Mouse (Mus musculus): Measurements from ENCODE around the gene Fam234a. TPM values are rescaled to one million over a fixed set of nuclear protein-coding genes. Genes with fewer than 3 reads are reported as not detected.
"Not testable (repeated sequence)": the region's sequence is repeated elsewhere in the genome, so short reads cannot be mapped to it uniquely, and the experiment has no call there.

The Fam234a gene
- 89.5 and 101 TPM in 2 replicates for polyA plus RNA-seq (2015; fragmentation: Nextera tagmentation; extraction: Ambion mirVana)

DNA sequence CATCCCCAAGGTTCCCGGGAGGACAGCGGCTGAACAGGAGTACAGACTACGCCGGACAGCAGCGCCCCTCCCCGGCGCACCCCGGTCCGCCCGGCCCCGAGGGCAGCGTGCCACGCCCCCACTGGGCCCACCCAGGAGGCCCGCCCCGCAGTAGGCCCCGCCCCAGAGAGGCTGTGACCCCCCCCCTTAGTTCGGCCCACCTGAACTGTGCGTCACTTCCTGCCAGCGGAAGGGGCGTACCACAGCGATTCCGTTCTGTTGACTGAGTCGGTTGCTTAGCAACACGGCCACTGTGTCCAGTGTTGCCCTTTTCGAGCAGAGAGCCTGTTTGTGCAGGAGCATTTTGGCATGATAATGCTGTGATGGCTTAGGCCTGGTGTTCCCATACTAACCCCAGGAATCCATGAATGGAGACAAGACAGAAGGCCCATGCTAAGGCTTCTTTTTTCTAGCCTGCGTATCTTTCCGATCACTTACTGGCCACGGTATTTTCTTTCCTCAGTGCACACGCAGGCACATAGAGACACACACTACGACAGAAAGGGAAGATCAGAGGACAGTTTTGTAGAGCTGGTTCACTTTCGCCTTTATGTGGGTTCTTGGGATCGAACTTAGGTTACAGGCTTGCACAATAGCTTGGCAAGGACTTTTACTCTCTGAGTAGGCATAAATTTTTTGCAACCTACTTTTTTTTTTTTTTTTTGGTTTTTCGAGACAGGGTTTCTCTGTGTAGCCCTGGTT lies at the start of gene Fam234a:
Gene Fam234a (minus strand): TSS at position 142 of the 741 bp plus-strand sequence.
- Histone ChIP-seq H3K9me3 (no peaks in the 10 kb centered on the region), H3K36me3 (no peaks in the 10 kb centered on the region), H3K27ac (peak within 1 kb of the TSS; percentile 85), H3K9ac (peak within 1 kb of the TSS; percentile 80), H3K27me3 (replicated peaks) (no peaks in the 10 kb centered on the region), H3K4me3 (replicated peaks) (peak within 1 kb of the TSS; percentile 74), H3K4me2 (replicated peaks) (peak within 1 kb of the TSS; percentile 83), H3K4me1 (replicated peaks) (peaks cover 4% of the 10 kb centered on the region)
- 8% methylated on average over 30 of the region's 33 CpGs for WGBS
- ATAC-seq, result peak; percentile 96

DNA sequence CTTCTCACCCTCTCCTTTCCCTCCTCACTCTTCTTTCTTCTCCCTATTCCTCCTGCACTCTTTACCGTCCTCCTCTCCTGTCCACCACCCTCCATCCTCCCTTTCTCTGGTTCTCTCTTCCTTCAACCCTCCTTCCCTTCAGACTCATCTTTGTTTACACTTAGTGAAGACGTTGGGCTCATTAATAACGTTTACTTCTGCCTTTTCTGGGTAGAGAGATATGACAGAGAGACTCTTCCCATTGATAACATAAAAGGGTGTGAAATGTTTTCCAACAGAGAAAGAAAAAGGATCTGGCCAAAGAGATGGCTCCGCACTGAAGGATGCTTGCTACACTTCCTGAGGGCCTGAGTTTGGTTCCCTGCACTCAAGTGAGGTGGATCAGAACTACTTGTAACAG lies 45.4 kb upstream of the Fam234a start:
- H3K27ac ChIP-seq, result no peak overlapping the region
- 61% methylated on average over 4 of the region's 4 CpGs for WGBS
- H3K9me3 ChIP-seq, result no peaks in the 10 kb centered on the region
- H3K9ac ChIP-seq, result no peak overlapping the region
- no peaks in the 10 kb centered on the region for H3K27me3 ChIP-seq (replicated peaks)
- no peak for ATAC-seq
- H3K4me3 ChIP-seq (replicated peaks), result no peak overlapping the region
- no peaks in the 10 kb centered on the region for H3K4me1 ChIP-seq (replicated peaks)
- no peak overlapping the region for H3K4me2 ChIP-seq (replicated peaks)
- H3K36me3 ChIP-seq, result peaks cover 31% of the 10 kb centered on the region

- no peaks in the 10 kb centered on the region for H3K27me3 ChIP-seq (replicated peaks)
- no peak overlapping the region for H3K4me3 ChIP-seq (replicated peaks)
- H3K9me3 ChIP-seq, result no peaks in the 10 kb centered on the region
- ATAC-seq, result no peak
- 80% methylated on average over 8 of the region's 8 CpGs for whole genome bisulfite sequencing
- H3K27ac ChIP-seq, result no peak overlapping the region
- no peak overlapping the region for H3K4me2 ChIP-seq (replicated peaks)
- no peaks in the 10 kb centered on the region for H3K4me1 ChIP-seq (replicated peaks)
- H3K36me3 ChIP-seq, result peaks cover 51% of the 10 kb centered on the region
- H3K9ac ChIP-seq, result no peak overlapping the region
These were observed 42.3 kb upstream of the Fam234a start for GRCm38 (mm10) chr17:26286199-26286955.

- Histone ChIP-seq H3K4me3 (replicated peaks) (no peak overlapping the region), H3K27me3 (replicated peaks) (no peaks in the 10 kb centered on the region), H3K27ac (no peak overlapping the region), H3K9me3 (no peaks in the 10 kb centered on the region), H3K9ac (no peak overlapping the region), H3K36me3 (peaks cover 50% of the 10 kb centered on the region), H3K4me1 (replicated peaks) (no peaks in the 10 kb centered on the region), H3K4me2 (replicated peaks) (no peak overlapping the region)
- WGBS, result 90% methylated on average over 4 of the region's 4 CpGs
- no peak for ATAC-seq
These were observed 32.7 kb upstream of the Fam234a start for GRCm38 (mm10) chr17:26276711-26277110.

- Histone ChIP-seq H3K36me3 (peaks cover 46% of the 10 kb centered on the region), H3K4me2 (replicated peaks) (no peak overlapping the region), H3K4me3 (replicated peaks) (no peak overlapping the region), H3K9me3 (no peaks in the 10 kb centered on the region), H3K27ac (no peak overlapping the region), H3K9ac (no peak overlapping the region), H3K4me1 (replicated peaks) (no peaks in the 10 kb centered on the region), H3K27me3 (replicated peaks) (no peaks in the 10 kb centered on the region)
- WGBS, result 86% methylated on average over 13 of the region's 13 CpGs
- ATAC-seq, result no peak
These were observed 31.9 kb upstream of the Fam234a start for GRCm38 (mm10) chr17:26275933-26276332.

- no peaks in the 10 kb centered on the region for H3K27me3 ChIP-seq (replicated peaks)
- H3K4me3 ChIP-seq (replicated peaks), result no peak overlapping the region
- no peaks in the 10 kb centered on the region for H3K4me1 ChIP-seq (replicated peaks)
- H3K4me2 ChIP-seq (replicated peaks), result no peak overlapping the region
- no peak for ATAC-seq
- H3K27ac ChIP-seq, result no peak overlapping the region
- 88% methylated on average over 3 of the region's 3 CpGs for WGBS
- peaks cover 40% of the 10 kb centered on the region for H3K36me3 ChIP-seq
- no peaks in the 10 kb centered on the region for H3K9me3 ChIP-seq
- H3K9ac ChIP-seq, result no peak overlapping the region
These were observed 28.5 kb upstream of the Fam234a start for GRCm38 (mm10) chr17:26272586-26272985.

- not testable (repeated sequence) for H3K9ac ChIP-seq; H3K4me1 ChIP-seq (replicated peaks); H3K27me3 ChIP-seq (replicated peaks); H3K4me2 ChIP-seq (replicated peaks); H3K9me3 ChIP-seq; H3K27ac ChIP-seq; H3K4me3 ChIP-seq (replicated peaks); ATAC-seq
- 95% methylated on average over 9 of the region's 10 CpGs for WGBS
- H3K36me3 ChIP-seq, result peaks cover 36% of the 10 kb centered on the region
These were observed 25.5 kb upstream of the Fam234a start for GRCm38 (mm10) chr17:26269577-26269976.

DNA sequence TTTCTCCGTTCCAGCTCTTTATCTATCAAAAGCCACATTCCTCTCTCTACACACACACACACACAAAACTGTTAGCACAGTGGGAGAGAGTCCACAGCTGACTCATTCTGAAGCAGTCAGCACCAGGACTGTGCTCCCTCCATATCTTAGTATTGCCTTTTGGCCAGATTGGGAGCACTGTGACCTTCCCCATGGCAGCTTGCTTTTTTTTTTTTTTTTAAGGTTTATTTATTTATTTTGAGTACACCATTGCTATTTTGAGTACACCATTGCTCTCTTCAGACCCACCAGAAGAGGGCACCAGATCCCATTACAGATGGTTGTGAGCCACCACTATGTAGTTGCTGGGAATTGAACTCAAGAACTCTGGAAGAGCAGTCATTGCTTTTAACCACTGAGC lies 24.8 kb upstream of the Fam234a start:
- WGBS, result 80% methylated on average over 1 of the region's 1 CpGs
- no peaks in the 10 kb centered on the region for H3K4me1 ChIP-seq (replicated peaks)
- H3K36me3 ChIP-seq, result peaks cover 36% of the 10 kb centered on the region
- H3K4me3 ChIP-seq (replicated peaks), result no peak overlapping the region
- no peak overlapping the region for H3K27ac ChIP-seq
- no peak overlapping the region for H3K4me2 ChIP-seq (replicated peaks)
- no peaks in the 10 kb centered on the region for H3K27me3 ChIP-seq (replicated peaks)
- H3K9me3 ChIP-seq, result no peaks in the 10 kb centered on the region
- no peak for ATAC-seq
- H3K9ac ChIP-seq, result no peak overlapping the region

DNA sequence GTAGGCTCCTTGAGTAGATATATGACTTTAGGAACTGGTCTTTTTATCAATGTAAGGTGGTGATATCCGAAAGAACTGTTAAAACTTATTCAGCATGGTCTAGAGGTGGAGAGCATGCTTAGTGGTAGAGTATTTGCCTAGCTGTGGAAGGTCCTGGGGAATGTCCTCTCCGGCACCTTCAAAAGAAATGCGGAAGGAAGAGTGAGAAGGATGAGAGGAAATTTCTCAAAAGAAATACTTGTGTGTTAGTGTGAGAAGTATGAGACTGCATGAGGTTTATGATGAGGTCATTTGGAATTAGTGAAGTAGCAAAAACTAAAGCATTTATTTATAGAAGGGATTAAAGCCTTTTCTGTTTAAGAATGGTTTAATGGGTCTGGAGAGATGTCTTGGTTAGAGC lies 18.3 kb upstream of the Fam234a start:
- Histone ChIP-seq H3K4me2 (replicated peaks) (no peak overlapping the region), H3K27ac (no peak overlapping the region), H3K4me3 (replicated peaks) (no peak overlapping the region), H3K9ac (no peak overlapping the region), H3K36me3 (peaks cover 28% of the 10 kb centered on the region), H3K4me1 (replicated peaks) (no peaks in the 10 kb centered on the region), H3K9me3 (no peaks in the 10 kb centered on the region), H3K27me3 (replicated peaks) (no peaks in the 10 kb centered on the region)
- no peak for ATAC-seq
- WGBS, result 94% methylated on average over 3 of the region's 3 CpGs

- Histone ChIP-seq H3K4me3 (replicated peaks) (no peak overlapping the region), H3K4me2 (replicated peaks) (no peak overlapping the region), H3K36me3 (peaks cover 30% of the 10 kb centered on the region), H3K4me1 (replicated peaks) (no peaks in the 10 kb centered on the region), H3K27me3 (replicated peaks) (no peaks in the 10 kb centered on the region), H3K9me3 (no peaks in the 10 kb centered on the region), H3K9ac (no peak overlapping the region), H3K27ac (no peak overlapping the region)
- WGBS, result 81% methylated on average over 4 of the region's 4 CpGs
- no peak for ATAC-seq
These were observed 17.8 kb upstream of the Fam234a start for GRCm38 (mm10) chr17:26261826-26262225.

- no peak for ATAC-seq
These were observed 11.3 kb upstream of the Fam234a start for GRCm38 (mm10) chr17:26255313-26255712.

DNA sequence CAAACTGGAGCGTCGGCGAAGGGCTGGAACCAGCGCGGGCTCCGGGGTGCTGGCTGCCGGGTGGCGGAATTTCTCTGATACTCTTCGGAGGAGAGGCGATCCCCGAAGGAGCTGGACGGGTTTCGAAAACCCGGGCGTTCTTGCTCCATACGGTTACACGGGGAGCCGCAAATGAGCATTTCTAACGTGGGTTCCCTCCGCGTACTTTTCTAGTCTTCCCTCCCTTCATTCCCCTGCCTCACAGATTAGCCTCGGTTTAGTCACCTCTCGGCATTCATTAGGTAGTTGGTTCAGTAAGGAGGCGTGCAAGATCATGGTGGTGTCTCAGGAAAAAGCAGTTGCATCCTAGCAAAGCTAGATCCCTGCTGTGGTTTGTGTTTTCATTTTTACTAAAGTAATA lies 9.4 kb upstream of the Fam234a start:
- Histone ChIP-seq H3K36me3 (peaks cover 12% of the 10 kb centered on the region), H3K27me3 (replicated peaks) (no peaks in the 10 kb centered on the region), H3K9ac (peak overlapping the region; percentile 98), H3K9me3 (no peaks in the 10 kb centered on the region), H3K4me3 (replicated peaks) (peak overlapping the region; percentile 97), H3K4me1 (replicated peaks) (peaks cover 4% of the 10 kb centered on the region; the same call in 1 of the 2 replicates), H3K4me2 (replicated peaks) (peak overlapping the region; percentile 64), H3K27ac (peak overlapping the region; percentile 99)
- under 1% methylated on average over 24 of the region's 24 CpGs for WGBS
- no peak for ATAC-seq

More at GRCm38 (mm10) chr17:26255313-26255712, 11.3 kb upstream of the Fam234a start:
- WGBS, result 94% methylated on average over 7 of the region's 7 CpGs
- Histone ChIP-seq H3K27me3 (replicated peaks) (no peaks in the 10 kb centered on the region), H3K9me3 (no peaks in the 10 kb centered on the region), H3K4me2 (replicated peaks) (no peak overlapping the region), H3K4me3 (replicated peaks) (no peak overlapping the region), H3K36me3 (peaks cover 19% of the 10 kb centered on the region), H3K4me1 (replicated peaks) (peaks cover 4% of the 10 kb centered on the region; the same call in 1 of the 2 replicates), H3K9ac (no peak overlapping the region), H3K27ac (no peak overlapping the region)

Measured in intestine, embryonic 15.5 days (tissue).